Mouse (Mus musculus) brown adipose tissue, adult 24 weeks (tissue): ENCODE results near the gene Pcsk5. TPM values are rescaled to one million over a fixed set of nuclear protein-coding genes. Genes with fewer than 3 reads are reported as not detected.
A peak's percentile ranks its signal among the peaks of the same experiment; 100 is the strongest.
"Not testable (repeated sequence)": the region's sequence is repeated elsewhere in the genome, so short reads cannot be mapped to it uniquely, and the experiment has no call there.

Source experiments
- H3K27ac ChIP-seq: fragments of 200-500 bp; replicated peaks from 2 replicates; pipeline ENCODE4 v1.5.1; 2012; ENCODE audit warnings: low read depth, mild to moderate bottlenecking, low read length
- H3K4me1 ChIP-seq: fragments of 200-500 bp; 2 replicates; pipeline ENCODE4 v1.6.1; 2012; ENCODE audit warnings: low read length, mixed read lengths; ENCODE audit not compliant: control insufficient read depth, insufficient read depth, insufficient read length
- H3K4me3 ChIP-seq: fragments of 200-500 bp; 2 replicates; pipeline ENCODE4 v1.5.1; 2012; ENCODE audit warnings: low read depth, mild to moderate bottlenecking, low read length, moderate library complexity; ENCODE audit not compliant: insufficient read depth
- polyA plus RNA-seq: library from polyadenylated mRNA; stranded (reverse); fragments of >200 nt; gene quantifications from 2 replicates; pipeline ENCODE4 v1.2.4, GENCODE M21; 2012; ENCODE audit not compliant: missing spikeins, insufficient read depth, insufficient read length

The Pcsk5 gene
- polyA plus RNA-seq, 1 experiment: 1.7 TPM

GRCm38 (mm10) chr19:17528746-17529532 is 308.5 kb downstream of the Pcsk5 start:
- Histone ChIP-seq H3K4me3 (no peak overlapping the region), H3K27ac (no peak overlapping the region), H3K4me1 (no peaks in the 10 kb centered on the region)

- Histone ChIP-seq H3K27ac (no peak overlapping the region), H3K4me1 (no peaks in the 10 kb centered on the region), H3K4me3 (no peak overlapping the region)
Observed at GRCm38 (mm10) chr19:17525558-17525957, 311.9 kb downstream of the Pcsk5 start.

- no peaks in the 10 kb centered on the region for H3K4me1 ChIP-seq
- H3K27ac ChIP-seq: no peak overlapping the region
- no peak overlapping the region for H3K4me3 ChIP-seq
Observed at GRCm38 (mm10) chr19:17514456-17514855, 323.0 kb downstream of the Pcsk5 start.

DNA sequence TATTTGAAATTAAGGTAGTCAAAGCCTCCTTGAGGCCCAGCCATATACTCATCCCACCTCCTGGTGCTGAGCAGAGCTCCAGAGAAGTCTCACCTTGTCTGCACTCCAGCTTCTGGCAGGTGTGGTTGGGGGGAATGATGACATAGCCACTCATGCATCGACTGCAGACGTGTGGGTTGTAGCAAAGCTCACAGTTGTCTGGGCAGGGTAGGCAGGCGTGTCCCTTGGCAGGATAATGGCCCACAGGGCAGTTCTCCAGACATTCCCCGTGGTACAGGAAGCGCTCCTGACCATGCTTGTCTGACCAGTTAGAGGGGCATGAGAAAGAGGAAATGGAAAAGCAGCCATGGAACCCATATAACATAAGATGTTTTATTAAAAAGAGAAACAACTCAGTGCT is 326.1 kb downstream of the Pcsk5 start:
- Histone ChIP-seq H3K27ac (no peak overlapping the region), H3K4me3 (no peak overlapping the region), H3K4me1 (no peaks in the 10 kb centered on the region)

GRCm38 (mm10) chr19:17504212-17504611 is 333.2 kb downstream of the Pcsk5 start:
- H3K4me3 ChIP-seq: no peak overlapping the region
- no peak overlapping the region for H3K27ac ChIP-seq
- H3K4me1 ChIP-seq: no peaks in the 10 kb centered on the region

DNA sequence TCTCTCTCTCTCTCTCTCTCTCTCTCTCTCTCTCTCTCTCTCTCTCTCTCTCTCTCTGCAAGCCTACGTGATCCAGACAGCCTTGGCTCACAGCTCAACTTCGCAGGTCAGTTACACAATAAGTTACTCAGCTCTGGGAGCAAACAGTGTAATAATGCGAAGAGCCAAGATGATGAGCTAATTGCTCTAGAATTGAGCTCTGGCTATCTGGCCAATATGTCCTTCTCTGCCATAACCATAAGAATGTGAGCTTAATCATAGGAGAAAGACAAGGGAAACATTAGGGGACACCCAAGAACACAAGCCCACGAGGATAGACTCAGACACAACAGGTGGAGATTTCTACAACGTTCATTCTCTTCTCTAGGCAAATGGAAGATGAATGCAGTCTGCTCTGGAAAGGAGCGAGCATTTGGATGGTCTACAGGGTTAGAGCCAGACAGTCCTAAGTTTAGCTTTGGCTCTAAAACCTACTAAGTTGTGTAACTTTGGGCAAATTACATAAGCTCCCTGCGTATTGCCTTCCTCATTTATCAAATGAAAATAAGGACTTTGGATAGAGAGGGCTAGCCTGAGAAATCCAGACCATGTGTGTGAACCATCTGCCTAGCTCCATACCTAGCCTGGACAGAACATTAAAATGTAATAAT is 338.7 kb downstream of the Pcsk5 start:
- H3K4me1 ChIP-seq: no peaks in the 10 kb centered on the region
- H3K4me3 ChIP-seq: no peak overlapping the region
- H3K27ac ChIP-seq: peak overlapping the region; percentile 99

GRCm38 (mm10) chr19:17496131-17496530 is 341.3 kb downstream of the Pcsk5 start:
- H3K27ac ChIP-seq: no peak overlapping the region
- no peaks in the 10 kb centered on the region for H3K4me1 ChIP-seq
- no peak overlapping the region for H3K4me3 ChIP-seq

DNA sequence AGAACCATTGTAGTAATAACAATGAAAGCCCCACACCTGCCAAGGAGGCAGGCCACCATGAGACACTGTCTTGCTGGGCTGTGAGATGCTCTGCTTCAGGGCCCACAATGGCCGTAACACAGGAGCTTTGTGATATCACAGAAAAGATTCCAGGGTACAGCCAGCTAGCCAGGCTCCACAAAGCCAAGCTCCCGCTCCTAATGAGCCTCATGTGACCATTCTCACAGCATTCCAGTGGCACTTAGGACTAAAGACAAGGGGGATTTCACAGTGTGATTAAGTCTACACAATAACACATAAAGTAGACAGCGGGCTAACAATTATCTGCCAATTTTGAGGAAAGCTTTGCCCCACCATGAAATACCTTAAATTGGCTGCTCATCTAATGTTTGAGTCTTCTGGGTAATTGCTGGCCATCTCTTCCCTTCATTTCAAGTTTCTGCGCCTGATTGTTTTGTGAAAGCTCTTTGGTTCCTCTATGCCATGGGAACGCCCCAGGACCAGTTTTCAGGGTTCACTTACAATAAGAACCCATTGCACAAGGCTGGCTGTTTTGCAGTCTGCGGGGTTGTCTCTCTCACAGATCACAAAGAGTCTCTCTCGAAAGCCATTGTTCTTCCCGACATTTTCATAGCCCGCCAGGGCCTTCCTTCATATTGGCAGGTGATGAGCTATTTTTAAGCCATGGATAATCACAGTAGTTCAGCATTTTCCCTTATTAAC is 345.4 kb downstream of the Pcsk5 start:
- H3K4me1 ChIP-seq: no peaks in the 10 kb centered on the region
- no peak overlapping the region for H3K4me3 ChIP-seq
- no peak overlapping the region for H3K27ac ChIP-seq

GRCm38 (mm10) chr19:17491322-17491721 is 346.1 kb downstream of the Pcsk5 start:
- no peaks in the 10 kb centered on the region for H3K4me1 ChIP-seq
- H3K27ac ChIP-seq: no peak overlapping the region
- no peak overlapping the region for H3K4me3 ChIP-seq

DNA sequence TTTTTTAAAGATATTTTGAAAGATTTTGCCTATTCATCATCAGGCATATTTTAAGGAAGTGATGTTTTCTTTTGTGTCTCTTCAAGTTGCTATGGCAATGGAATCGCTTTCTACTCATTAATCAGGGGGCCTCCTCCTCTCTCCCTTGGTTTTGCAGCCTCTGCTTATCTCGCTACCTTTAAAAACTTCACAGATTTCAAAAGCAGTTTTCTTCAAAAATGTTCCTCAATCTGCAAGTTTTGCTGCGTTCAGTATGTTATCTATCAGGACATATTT is 347.6 kb downstream of the Pcsk5 start:
- Histone ChIP-seq H3K4me1 (no peaks in the 10 kb centered on the region), H3K4me3 (no peak overlapping the region), H3K27ac (no peak overlapping the region)

DNA sequence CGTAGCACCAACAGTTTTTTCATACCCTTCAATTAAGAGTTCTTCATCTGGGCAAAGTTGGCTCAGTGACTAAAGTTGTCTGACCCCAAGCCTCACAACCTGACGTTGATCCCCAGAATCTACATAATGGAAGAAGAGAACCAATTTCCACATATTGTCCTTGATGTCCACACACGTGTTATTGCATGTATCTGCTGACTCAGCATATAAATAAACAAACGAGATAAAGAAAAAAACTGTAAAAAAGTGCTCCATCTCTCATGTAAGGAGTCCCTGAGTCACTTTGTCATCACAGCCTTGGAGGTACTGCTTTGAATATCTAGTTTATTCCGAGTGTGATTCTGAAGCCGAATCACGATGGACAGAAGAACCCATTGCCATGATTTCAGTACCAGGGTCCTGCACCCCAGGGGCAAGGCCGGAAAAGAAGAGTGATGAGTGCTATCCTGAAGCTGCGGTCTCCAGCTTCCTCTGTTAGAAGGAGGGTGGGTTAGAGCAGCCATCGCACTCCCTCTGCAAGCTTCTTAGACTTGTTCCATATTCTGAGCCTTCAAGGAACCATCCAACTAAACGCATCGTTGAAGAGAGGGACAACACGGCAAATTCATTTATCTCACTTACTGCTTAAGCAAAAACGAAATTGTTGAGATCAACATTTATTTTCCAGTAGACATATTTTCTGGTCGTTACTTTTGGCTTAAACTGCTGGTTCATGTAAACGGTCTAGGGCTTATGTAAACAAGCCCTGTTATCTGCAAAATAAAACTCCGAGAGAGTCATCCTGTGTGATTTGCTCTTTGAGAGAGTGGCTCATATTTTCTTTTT is 348.2 kb downstream of the Pcsk5 start:
- Histone ChIP-seq H3K4me3 (no peak overlapping the region), H3K4me1 (no peaks in the 10 kb centered on the region), H3K27ac (no peak overlapping the region)

DNA sequence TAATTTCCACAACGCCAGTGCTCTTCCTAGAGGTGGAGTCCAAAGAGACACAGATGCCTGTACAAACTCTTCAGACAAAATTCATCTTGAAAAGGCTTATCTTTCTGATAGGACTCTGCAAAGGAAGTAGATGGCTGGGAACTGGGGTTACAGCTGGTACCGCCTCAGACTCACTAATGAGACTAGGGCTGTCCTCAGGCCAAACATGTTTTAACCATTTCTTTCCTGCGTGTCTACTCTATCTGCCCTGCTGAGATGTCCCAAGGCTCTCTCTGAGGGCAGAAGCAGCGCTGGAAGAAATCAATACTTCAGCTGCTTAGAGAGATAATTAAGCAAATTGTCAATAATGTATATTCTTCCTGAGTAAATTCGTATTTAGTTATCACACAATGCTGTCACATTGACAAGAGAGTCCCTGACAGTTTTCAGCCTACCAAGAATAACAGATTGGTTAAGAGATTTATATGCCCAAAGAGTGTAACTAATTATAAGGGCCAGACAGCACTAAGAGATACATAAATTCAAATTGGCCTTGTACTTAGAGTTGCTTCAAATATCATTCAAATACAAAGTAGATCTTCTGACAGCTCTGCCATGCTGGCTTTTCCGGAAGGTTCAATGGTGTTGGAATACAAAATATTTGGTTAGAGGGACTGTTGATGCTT is 355.2 kb downstream of the Pcsk5 start:
- Histone ChIP-seq H3K4me1 (no peaks in the 10 kb centered on the region), H3K4me3 (no peak overlapping the region), H3K27ac (no peak overlapping the region)

DNA sequence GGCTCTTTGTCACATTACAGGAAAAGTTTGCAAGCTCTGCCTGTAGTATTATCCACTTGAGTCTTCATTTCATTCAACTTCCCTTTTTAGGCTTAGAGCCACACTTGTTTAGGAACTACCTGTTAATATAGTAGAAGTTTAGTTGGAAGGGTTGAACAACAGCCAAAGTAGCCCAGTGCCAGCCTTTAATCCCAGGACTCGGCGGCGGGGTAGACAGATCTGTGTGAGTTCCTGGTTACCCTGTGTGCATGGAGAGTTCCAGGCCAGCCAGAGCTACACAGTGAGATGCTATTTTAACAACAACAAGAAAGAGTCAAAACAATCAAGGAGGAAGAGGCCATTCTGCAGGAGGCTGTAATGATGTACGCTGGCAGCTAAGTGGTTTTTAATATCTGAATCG is 358.0 kb downstream of the Pcsk5 start:
- Histone ChIP-seq H3K27ac (no peak overlapping the region), H3K4me3 (no peak overlapping the region), H3K4me1 (no peaks in the 10 kb centered on the region)

GRCm38 (mm10) chr19:17476021-17476420 is 361.4 kb downstream of the Pcsk5 start:
- Histone ChIP-seq H3K27ac (no peak overlapping the region), H3K4me1 (no peaks in the 10 kb centered on the region), H3K4me3 (no peak overlapping the region)

GRCm38 (mm10) chr19:17473138-17473537 is 364.3 kb downstream of the Pcsk5 start:
- H3K4me3 ChIP-seq, H3K27ac ChIP-seq, H3K4me1 ChIP-seq: not testable (repeated sequence)
